Mouse (Mus musculus) hindbrain, embryonic 11.5 days (tissue): Measurements from ENCODE around the gene Arid2. TPM values are rescaled to one million over a fixed set of nuclear protein-coding genes. Genes with fewer than 3 reads are reported as not detected.

Experiments used
- ATAC-seq: fragments of 200-750 bp; cut with Nextera tagmentation; 2 replicates; pipeline ENCODE4 v1.8.0; 2017; ENCODE audit warnings: mild to moderate bottlenecking, moderate TSS enrichment, moderate library complexity; ENCODE audit not compliant: low FRiP score
- DNase-seq: peaks from one replicate; pipeline ENCODE4 v3.0.0-alpha.2; 2015; ENCODE audit warnings: low spot score
- H3K27ac ChIP-seq: fragments of 300-500 bp; sonication (generic); 2 replicates; pipeline ENCODE4 v1.5.1; 2014; ENCODE audit warnings: mild to moderate bottlenecking, low read depth, low read length
- H3K27me3 ChIP-seq: fragments of 300-500 bp; sonication (generic); 2 replicates; pipeline ENCODE4 v1.6.1; 2014; ENCODE audit warnings: mild to moderate bottlenecking, low read length, moderate library complexity, mixed read lengths; ENCODE audit not compliant: control insufficient read depth, insufficient read depth
- H3K36me3 ChIP-seq: fragments of 300-500 bp; sonication (generic); 2 replicates; pipeline ENCODE4 v1.6.1; 2014; ENCODE audit warnings: mild to moderate bottlenecking, low read length, moderate library complexity, mixed read lengths; ENCODE audit not compliant: control insufficient read depth, insufficient read depth
- H3K4me1 ChIP-seq: fragments of 300-500 bp; sonication (generic); replicated peaks from 2 replicates; pipeline ENCODE4 v1.6.1; 2014; ENCODE audit warnings: low read length, mixed read lengths; ENCODE audit not compliant: control insufficient read depth, insufficient read depth
- H3K4me2 ChIP-seq: fragments of 300-500 bp; sonication (generic); replicated peaks from 2 replicates; pipeline ENCODE4 v1.6.1; 2014; ENCODE audit warnings: mild to moderate bottlenecking, low read depth, low read length
- H3K4me3 ChIP-seq: fragments of 300-500 bp; sonication (generic); 2 replicates; pipeline ENCODE4 v1.5.1; 2014; ENCODE audit warnings: low read depth, low read length
- H3K9ac ChIP-seq: fragments of 300-500 bp; sonication (generic); 2 replicates; pipeline ENCODE4 v1.6.1; 2014; ENCODE audit warnings: low read depth, low read length
- H3K9me3 ChIP-seq: fragments of 300-500 bp; sonication (generic); 2 replicates; pipeline ENCODE4 v1.6.1; 2016; ENCODE audit warnings: low read length; ENCODE audit not compliant: control insufficient read depth
- WGBS: fragments of 180-500 bp; shearing (Covaris S2); extraction: QIAGEN DNeasy Blood & Tissue Kit; methylation state at CpG from one replicate; pipeline ENCODE4 v1.1.7; 2014; 5-methylcytosine and 5-hydroxymethylcytosine counted together
- polyA plus RNA-seq: library from polyadenylated mRNA; unstranded; fragments of >200 nt; fragmentation: Nextera tagmentation; extraction: Ambion mirVana; gene quantifications from 2 replicates; pipeline ENCODE4 v1.2.1, GENCODE M21; 2014

The Arid2 gene
- polyA plus RNA-seq, 1 experiment from 2014 or later = 39.0 TPM

- Histone ChIP-seq H3K36me3 (no peaks in the 10 kb centered on the region), H3K27ac (peak overlapping the region; percentile 100), H3K27me3 (no peaks in the 10 kb centered on the region), H3K4me3 (peak overlapping the region; percentile 96), H3K9ac (peak overlapping the region; percentile 100), H3K4me1 (no peaks in the 10 kb centered on the region), H3K4me2 (peak overlapping the region; percentile 73), H3K9me3 (no peaks in the 10 kb centered on the region)
- no peak for ATAC-seq
- no peak for DNase-seq
- WGBS = 7% methylated on average over 9 of the region's 9 CpGs
These were observed 1.6 kb downstream of the Arid2 start for GRCm38 (mm10) chr15:96288836-96289390.

GRCm38 (mm10) chr15:96290001-96290400 is 2.7 kb downstream of the Arid2 start:
- Histone ChIP-seq H3K36me3 (no peaks in the 10 kb centered on the region), H3K4me2 (peak overlapping the region; percentile 20; the same call in 1 of the 2 replicates), H3K4me1 (no peaks in the 10 kb centered on the region), H3K9ac (no peak overlapping the region), H3K4me3 (no peak overlapping the region), H3K27ac (no peak overlapping the region), H3K27me3 (no peaks in the 10 kb centered on the region), H3K9me3 (no peaks in the 10 kb centered on the region)
- DNase-seq = no peak
- 86% methylated on average over 1 of the region's 1 CpGs for WGBS
- no peak for ATAC-seq

GRCm38 (mm10) chr15:96293444-96293843 is 6.1 kb downstream of the Arid2 start:
- no peaks in the 10 kb centered on the region for H3K36me3 ChIP-seq
- no peak overlapping the region for H3K4me2 ChIP-seq
- 80% methylated on average over 3 of the region's 3 CpGs for WGBS
- no peak overlapping the region for H3K4me3 ChIP-seq
- DNase-seq (no peak), ATAC-seq (no peak)
- H3K27ac ChIP-seq = no peak overlapping the region
- H3K9me3 ChIP-seq = no peaks in the 10 kb centered on the region
- no peaks in the 10 kb centered on the region for H3K27me3 ChIP-seq
- no peaks in the 10 kb centered on the region for H3K4me1 ChIP-seq
- no peak overlapping the region for H3K9ac ChIP-seq

- no peak for ATAC-seq
- H3K4me3 ChIP-seq = no peak overlapping the region
- no peaks in the 10 kb centered on the region for H3K36me3 ChIP-seq
- H3K4me1 ChIP-seq = no peaks in the 10 kb centered on the region
- no peaks in the 10 kb centered on the region for H3K27me3 ChIP-seq
- H3K9ac ChIP-seq = no peak overlapping the region
- H3K4me2 ChIP-seq = no peak overlapping the region
- 83% methylated on average over 9 of the region's 9 CpGs for WGBS
- no peak overlapping the region for H3K27ac ChIP-seq
- no peaks in the 10 kb centered on the region for H3K9me3 ChIP-seq
- DNase-seq = no peak
These were observed 9.8 kb downstream of the Arid2 start for GRCm38 (mm10) chr15:96297078-96297590.

- Histone ChIP-seq H3K27ac (no peak overlapping the region), H3K9ac (no peak overlapping the region), H3K4me2 (no peak overlapping the region), H3K36me3 (0 out of 2 replicates have a peak, but pooled peaks cover 2% of the 10 kb centered on the region), H3K4me3 (no peak overlapping the region), H3K4me1 (no peaks in the 10 kb centered on the region), H3K9me3 (no peaks in the 10 kb centered on the region), H3K27me3 (no peaks in the 10 kb centered on the region)
- 97% methylated on average over 9 of the region's 9 CpGs for WGBS
- ATAC-seq (no peak), DNase-seq (no peak)
These were observed 10.4 kb downstream of the Arid2 start for GRCm38 (mm10) chr15:96297623-96298188.

- Histone ChIP-seq H3K4me3 (no peak overlapping the region), H3K27ac (no peak overlapping the region), H3K4me1 (no peaks in the 10 kb centered on the region), H3K9me3 (no peaks in the 10 kb centered on the region), H3K4me2 (no peak overlapping the region), H3K36me3 (no peaks in the 10 kb centered on the region), H3K9ac (no peak overlapping the region), H3K27me3 (no peaks in the 10 kb centered on the region)
- ATAC-seq (no peak), DNase-seq (no peak)
- whole genome bisulfite sequencing = 81% methylated on average over 6 of the region's 6 CpGs
These were observed 22.0 kb downstream of the Arid2 start for GRCm38 (mm10) chr15:96309310-96309709.

- no peak for DNase-seq
- 97% methylated on average over 1 of the region's 1 CpGs for WGBS
- no peaks in the 10 kb centered on the region for H3K4me1 ChIP-seq
- no peaks in the 10 kb centered on the region for H3K9me3 ChIP-seq
- no peaks in the 10 kb centered on the region for H3K36me3 ChIP-seq
- no peak overlapping the region for H3K9ac ChIP-seq
- H3K4me2 ChIP-seq = no peak overlapping the region
- no peak for ATAC-seq
- no peak overlapping the region for H3K27ac ChIP-seq
- H3K4me3 ChIP-seq = no peak overlapping the region
- H3K27me3 ChIP-seq = no peaks in the 10 kb centered on the region
These were observed 25.6 kb downstream of the Arid2 start for GRCm38 (mm10) chr15:96312902-96313301.

GRCm38 (mm10) chr15:96315664-96316063 is 28.3 kb downstream of the Arid2 start:
- no peaks in the 10 kb centered on the region for H3K9me3 ChIP-seq
- 84% methylated on average over 1 of the region's 1 CpGs for WGBS
- H3K27ac ChIP-seq = no peak overlapping the region
- no peaks in the 10 kb centered on the region for H3K27me3 ChIP-seq
- no peak overlapping the region for H3K4me2 ChIP-seq
- no peak for ATAC-seq
- H3K4me1 ChIP-seq = no peaks in the 10 kb centered on the region
- DNase-seq = no peak
- no peak overlapping the region for H3K4me3 ChIP-seq
- no peaks in the 10 kb centered on the region for H3K36me3 ChIP-seq
- H3K9ac ChIP-seq = no peak overlapping the region

- 90% methylated on average over 8 of the region's 8 CpGs for WGBS
- DNase-seq (no peak), ATAC-seq (no peak)
- Histone ChIP-seq H3K9me3 (no peaks in the 10 kb centered on the region), H3K27ac (no peak overlapping the region), H3K4me2 (no peak overlapping the region), H3K36me3 (no peaks in the 10 kb centered on the region), H3K4me1 (no peaks in the 10 kb centered on the region), H3K27me3 (no peaks in the 10 kb centered on the region), H3K4me3 (no peak overlapping the region), H3K9ac (no peak overlapping the region)
These were observed 32.0 kb downstream of the Arid2 start for GRCm38 (mm10) chr15:96319335-96319734.
